Mouse (Mus musculus) cerebellum, adult 9-11 months (tissue): ENCODE data around the gene Sf3b4.
A peak's percentile ranks its signal among the peaks of the same experiment; 100 is the strongest.
"Not testable (repeated sequence)": the region's sequence is repeated elsewhere in the genome, so short reads cannot be mapped to it uniquely, and the experiment has no call there.

Source experiments
- DNase-seq: peaks from one replicate; pipeline ENCODE4 v3.0.0; 2022

Sf3b4 gene

DNA sequence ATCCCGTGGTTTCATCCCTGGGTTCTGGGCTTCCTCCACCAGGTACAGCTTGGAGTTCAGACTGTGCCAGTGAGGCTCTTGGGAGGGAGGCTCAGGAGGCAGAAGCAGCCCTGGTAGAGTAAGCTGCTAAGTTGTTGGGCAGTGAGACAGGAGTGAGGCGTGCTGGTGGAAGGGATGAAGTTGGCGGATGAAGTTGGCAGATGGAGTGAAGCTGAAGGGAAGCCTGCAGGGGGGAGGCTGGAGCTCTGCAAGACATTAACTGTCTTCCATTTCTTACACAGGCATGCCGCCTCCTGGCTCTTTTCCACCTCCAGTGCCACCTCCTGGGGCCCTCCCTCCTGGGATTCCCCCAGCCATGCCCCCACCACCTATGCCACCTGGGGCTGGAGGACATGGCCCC, 1.9 kb downstream of the Sf3b4 start:
- peak; percentile 52 for DNase-seq

DNA sequence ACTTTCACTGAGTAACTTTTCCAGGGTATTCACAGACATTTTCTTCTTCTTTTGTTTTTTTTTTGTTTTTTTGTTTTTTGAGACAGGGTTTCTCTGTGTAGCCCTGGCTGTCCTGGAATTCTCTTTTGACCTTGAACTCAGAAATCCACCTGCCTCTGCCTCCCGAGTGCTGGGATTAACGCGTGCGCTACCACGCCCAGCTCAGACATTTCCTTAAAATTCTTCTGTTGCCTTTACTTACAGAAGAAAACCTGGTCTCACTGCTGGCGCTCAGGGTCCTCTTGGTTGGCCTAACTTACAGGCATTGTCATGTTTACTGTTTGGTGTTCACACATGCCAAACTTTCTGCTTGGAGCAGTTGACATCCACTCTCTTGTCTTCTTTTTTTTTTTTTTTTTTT, 3.1 kb downstream of the Sf3b4 start:
- peak; percentile 14 for DNase-seq

DNA sequence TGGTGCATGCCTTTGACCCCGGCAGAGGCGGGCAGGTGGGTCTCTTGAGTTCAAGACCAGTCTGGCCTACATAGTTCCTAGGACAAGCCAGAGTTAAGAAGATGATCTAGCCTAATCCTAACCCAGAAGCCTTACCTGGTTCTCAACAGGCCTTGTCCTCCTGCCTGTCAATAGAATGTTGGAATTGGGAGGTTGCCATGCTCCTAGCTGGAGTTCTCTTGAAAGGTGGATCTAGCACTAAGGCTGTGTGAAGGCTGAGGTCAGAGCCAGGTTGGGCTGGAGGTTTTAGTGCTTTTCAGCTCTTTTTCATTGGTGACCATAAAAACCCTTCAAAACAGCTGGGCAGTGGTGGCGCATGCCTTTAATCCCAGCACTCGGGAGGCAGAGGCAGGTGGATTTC, 6.3 kb downstream of the Sf3b4 start:
- no peak for DNase-seq

DNA sequence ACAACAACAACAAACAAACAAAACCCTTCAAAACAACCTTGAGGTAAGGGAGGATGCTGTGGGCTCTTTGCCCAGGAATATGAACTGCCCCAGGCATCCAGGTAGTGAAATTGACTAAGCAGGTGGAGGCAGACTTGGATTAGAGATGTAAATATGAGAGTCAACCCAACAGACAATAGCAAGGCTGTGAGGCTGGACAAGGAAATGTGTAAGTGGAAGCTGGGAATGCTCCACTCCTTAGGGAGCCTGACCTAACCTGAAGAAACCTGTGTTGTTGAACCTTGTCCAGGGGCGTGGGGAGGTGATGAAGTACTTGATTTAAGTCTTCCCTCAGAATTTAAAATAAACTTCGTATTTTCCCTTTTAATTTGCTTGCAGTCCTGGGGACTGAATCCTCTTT, 6.8 kb downstream of the Sf3b4 start:
- DNase-seq = no peak

DNA sequence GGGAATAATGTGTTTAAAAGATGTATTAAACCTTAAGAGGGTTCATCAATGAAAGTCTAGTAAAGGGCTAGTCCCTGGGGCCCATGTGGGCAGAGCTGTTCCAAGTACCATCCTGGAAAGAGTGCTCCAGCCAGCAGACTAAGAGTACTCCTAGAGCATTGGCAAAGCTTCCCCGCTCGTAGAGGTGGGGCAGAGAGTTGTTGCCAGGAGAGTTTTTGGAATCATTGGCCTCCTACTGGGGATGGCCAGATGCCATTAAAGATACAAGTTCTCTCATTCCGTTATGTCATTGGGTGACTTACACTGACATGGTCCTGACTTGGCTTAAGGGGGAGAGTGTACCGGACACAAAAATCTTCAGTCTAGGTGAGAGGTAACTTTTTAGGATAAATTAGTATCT, 7.4 kb downstream of the Sf3b4 start:
- peak; percentile 70 for DNase-seq

DNA sequence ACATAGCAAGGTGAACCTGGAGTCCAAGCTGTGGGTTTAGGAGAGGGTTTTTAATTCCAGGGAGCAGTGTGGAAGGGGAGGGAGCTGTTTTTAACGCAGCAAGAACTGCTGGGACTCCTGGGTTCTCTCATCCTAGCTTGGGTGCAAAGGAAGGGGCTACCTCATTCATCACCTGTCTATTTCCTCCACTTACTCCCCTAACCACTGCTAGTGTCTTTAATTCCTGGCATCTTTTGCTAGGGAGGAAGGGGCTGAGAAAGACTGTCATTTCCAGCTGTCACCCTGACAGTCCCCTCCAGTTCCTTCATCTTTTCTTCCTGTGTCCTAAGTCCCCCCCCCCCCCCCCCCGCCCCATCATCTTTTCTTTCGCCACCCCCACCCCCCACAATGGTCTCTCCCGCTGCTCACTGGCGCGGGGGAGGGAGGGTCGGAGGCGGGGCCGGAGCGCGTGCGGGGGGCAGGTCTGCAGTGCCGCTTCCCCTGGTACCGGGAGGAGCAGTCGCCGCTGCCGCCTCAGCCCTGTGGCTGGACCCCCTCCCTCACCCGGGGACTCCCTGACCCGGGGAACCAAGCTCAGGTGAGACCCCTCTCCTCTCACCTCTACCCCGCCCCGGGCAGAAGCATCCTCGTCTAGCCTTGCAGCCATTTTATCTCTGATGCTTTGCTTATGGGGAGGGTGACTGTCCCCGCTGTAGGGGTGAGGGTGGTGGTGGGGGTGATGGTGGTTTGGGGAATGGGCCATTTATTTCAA, 8.8 kb downstream of the Sf3b4 start, which contains the start of gene Sv2a:
TSS of gene Sv2a (plus strand) at position 425 of the 751 bp plus-strand sequence.
- peak; percentile 88 for DNase-seq

DNA sequence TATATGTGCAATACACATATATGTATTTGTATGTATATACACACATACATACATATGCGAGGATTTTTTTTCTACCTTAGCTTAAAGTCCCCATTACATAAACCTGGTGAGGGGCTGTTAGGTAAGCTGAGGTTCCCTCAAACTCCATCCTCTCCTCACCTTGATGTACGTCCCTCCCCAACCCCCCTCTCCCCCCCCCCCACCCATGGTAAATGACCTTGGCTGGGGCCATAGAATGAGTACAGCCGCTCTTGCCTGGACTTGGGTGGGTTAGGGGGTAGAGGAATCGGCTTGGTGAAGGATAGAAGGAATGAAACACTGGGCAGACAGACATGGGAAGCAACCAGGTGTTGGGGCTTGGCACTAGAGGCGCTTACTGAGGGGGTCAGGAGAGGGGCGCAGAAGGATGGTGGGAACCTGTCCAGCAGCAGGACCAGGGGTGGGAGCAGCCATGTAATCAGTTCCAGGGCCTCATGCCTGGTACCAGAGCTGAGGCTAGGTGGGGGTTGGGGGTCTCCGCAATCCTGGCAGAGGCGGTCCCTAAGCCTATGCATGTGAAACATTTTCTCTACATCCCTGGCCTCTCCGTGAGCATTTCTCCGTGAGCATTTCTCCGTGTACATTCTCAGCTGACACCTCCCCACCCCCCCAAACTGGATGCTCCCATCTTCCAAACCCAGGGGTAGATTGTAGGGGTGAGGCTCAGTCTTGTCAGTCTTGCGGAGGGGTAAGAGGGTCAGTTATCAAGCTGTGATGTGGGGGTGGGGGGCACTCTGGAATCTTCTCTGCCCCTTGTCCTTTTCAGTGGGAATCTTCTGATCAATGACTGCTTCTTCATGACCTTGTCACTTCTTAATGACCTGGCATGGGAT, 9.6 kb downstream of the Sf3b4 start:
- peak; percentile 74 for DNase-seq

DNA sequence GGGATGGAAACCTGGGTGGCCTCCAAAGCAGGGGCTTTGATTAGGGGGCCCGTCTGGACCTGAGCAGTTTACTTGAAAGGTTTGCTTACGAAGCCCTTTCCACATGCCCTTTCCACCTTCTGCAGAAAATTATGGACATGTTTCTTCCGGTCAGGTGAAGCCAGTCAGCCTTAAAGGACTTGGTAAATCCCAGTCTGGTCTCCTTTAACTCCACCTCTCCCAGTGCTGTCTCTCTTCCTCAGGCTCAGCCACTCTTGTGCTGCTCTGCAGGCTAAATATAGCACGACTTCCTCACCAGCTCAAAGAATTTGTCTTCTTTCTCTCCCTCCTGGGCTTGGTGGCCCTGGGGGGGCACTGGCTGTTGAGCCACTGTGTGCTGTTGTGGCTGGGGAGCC, 10.2 kb downstream of the Sf3b4 start:
- peak; percentile 67 for DNase-seq

DNA sequence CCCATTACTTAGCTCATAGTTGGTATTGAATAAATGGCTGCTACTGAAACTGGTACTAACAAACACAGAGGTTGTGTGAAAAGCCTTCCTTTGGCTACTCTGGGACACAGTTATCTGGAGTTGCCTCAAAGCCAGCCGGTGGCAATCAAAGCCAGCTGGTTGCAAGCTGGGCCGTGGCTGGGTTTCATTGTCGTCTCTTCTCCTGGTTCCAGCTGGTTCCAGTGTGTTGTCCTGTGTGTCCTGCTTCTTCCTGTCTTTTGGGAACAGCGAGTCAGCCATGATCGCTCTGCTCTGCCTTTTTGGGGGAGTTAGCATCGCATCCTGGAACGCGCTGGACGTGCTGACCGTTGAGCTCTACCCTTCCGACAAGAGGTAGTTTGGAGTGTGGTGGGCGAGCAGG, 20.8 kb downstream of the Sf3b4 start:
- DNase-seq = no peak

DNA sequence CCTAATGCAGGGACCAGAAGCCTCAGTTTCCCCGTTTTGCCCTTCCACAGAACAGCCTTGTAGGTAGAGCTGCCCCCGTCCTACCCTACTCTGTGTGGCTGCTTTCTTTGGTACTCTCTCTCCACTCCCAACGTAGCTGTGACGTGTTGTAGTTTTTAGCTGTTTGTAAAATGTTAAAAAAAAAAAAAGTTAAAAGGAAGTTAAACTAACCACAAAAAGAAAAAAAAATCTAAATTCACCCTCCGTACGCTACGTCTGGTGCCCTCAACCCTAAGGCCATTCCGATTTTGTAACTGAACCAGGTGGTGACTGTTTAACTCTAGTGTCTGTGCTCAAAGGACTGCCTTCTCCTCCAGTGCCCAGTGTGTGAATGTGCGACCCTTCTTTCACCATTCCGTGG, 22.8 kb downstream of the Sf3b4 start:
- no peak for DNase-seq

DNA sequence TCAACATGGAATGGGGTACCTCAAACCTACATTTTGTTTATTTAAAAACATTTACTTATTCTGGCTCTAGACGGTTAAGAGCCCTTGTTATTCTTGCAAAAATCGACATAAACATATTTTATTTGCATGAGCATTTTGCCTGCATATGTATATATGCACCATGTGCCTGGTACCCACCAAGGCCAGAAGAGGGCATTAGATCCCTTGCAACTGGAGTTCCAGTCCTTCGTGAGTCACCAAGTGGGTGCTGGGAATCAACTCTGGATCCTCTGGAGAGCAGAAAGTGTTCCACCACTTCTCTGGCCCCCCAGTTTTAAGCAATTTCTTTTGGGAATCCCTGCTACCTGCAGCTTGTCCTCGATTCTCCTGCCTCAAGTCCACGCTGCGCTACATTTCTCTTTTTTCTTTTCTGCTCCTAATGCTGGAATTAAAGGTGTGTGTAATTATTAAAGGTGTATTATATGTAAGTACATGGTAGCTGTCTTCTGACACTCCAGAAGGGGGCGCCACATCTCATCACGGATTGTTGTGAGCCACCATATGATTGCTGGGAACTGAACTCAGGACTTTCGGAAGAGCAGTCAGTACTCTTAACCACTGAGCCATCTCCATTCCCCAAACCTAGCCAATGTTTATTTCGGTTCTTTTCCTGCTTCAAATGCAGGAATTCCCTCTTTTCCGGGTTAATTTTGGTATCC, 23.6 kb downstream of the Sf3b4 start:
- no peak for DNase-seq

DNA sequence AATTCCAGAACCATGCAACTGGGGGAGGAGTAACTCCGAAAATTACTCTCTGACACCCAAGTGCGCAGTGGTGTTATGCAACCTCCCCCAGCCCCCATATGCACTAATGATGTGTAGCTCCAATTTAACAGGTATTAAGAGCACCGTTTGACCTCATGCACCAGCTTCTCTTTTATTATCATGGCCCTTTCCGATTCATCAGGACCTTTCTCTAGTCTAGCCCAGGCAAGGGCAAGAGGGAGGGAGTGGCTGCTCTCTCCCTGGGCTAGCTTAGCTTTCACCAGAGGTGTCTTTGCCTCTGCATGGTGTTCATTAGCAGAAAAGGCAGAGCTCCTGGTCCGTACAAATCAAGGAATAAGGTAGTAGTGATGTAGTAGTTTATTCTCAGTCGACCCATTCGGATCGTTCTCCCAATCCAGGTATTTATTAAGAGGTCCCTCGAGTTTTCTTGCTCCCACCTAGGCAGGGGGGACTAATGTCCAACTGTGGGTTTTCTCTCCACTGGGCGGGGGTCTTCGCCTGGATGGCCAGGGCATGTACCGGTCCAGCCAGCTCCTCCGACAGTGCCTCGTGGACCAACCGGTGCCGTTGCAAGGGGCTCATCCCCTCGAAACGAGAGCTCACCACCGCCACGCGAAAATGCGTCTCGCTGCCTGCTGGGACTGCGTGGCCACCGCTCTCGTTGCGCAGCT, 24.5 kb downstream of the Sf3b4 start:
- no peak for DNase-seq

DNA sequence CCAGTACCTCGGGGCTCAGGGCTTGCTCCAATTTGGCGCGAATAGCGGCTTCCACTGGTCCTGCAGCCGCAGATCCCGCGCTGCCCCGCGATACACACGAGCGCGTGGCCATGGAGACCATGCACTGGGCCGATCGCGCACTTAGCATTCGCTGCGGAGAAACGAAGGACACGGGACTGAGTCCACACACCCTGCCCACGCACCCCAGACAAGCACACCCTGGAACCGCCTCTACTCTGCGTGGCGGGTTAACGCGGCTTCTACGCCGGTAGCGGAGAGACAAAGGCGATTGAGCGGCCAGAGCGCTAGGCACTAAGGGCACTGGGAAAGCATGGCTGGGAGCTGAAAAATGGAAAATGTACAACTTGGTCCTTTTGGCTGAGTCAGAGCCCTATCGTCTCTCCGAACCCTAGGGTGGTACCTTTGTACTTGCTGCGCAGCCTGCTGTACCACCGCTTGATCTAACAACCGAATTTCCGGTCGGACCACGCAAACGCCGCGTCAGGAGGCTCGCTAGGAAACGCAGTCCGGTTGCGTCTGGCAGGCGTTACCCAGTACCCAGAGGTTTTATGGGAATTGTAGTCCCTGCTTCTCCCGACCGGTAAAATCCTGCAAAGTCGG, 25.1 kb downstream of the Sf3b4 start:
- DNase-seq = peak; percentile 93

DNA sequence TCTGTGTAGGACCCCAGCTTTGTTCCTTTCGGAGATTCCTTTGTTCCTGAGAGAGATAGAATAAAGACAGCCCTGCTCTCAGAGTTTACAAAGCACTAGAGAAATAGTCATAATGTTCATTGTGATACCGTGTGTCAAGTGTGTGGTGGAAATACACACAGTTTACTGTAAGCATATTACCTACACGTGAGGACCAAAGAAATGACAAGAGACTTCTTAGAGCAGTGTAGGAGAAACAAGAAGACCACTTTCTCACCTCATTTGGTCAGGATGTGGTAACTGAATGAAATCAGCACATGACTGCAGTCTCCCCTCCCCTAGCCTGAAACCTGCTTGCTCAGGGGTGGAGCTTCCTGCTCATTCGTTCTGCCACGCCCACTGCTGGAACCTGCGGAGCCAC, 26.0 kb downstream of the Sf3b4 start:
- no peak for DNase-seq

DNA sequence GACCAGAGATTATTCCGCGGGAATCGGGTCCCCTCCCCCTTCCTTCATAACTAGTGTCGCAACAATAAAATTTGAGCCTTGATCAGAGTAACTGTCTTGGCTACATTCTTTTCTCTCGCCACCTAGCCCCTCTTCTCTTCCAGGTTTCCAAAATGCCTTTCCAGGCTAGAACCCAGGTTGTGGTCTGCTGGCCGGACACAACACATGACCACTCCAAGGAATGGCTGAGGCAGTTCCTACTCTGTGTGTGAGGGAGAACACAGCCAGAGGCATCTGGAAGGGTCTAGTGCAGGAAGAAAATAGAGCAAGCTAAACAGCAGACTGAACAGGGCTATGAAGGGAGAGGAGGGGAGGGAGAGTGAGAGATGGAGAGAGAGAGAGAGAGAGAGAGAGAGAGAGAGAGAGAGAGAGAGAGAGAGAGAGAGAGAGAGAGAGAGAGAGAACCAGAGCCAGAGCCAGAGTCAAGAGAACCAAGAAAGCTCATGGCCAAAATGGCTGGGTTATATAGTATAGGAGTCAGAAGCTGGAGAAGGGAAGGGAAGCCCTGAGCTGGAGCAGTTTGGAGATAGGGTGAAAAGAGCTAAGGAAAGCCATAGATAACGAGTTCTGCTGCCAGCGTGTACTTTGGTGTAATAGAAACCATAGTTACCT, 26.6 kb downstream of the Sf3b4 start:
- DNase-seq = not testable (repeated sequence)

DNA sequence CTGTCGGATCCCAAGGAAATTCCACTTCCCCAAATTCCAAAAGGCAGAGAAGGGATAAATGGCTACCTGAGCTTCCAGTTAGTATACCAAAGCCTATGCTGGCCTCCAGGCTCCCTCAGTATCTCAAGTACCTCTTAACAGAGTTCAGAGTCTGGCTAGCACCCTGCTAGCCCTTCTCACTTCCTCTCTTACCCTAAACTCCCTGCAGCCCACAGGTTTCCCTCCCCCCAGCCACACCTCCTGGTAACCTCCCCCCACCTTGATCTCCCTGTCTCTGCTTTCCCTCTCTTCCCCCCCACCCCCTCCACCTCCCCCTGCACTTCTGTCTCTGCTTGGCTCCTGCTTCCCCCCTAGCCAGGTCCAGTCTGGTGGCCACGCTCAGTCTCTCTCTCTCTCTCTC, 27.6 kb downstream of the Sf3b4 start:
- no peak for DNase-seq

DNA sequence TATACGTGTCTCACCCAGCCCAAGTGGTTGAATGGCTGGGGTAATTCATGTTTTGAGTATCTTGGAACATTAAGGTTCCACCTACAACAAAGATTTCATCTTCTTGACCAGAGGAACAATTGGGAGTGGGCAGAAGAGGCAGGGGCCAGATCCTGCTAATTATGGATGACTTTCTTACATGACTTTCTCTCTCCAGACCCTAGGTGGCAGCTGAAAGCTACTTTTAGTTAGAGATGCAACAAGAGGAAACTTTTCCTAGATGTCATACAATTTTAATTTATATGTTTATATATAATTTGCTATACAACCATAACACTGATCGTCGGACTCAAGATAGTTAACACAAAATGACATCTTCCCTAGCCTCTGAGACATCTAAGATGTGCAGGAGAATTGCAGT, 35.7 kb downstream of the Sf3b4 start:
- DNase-seq = no peak

DNA sequence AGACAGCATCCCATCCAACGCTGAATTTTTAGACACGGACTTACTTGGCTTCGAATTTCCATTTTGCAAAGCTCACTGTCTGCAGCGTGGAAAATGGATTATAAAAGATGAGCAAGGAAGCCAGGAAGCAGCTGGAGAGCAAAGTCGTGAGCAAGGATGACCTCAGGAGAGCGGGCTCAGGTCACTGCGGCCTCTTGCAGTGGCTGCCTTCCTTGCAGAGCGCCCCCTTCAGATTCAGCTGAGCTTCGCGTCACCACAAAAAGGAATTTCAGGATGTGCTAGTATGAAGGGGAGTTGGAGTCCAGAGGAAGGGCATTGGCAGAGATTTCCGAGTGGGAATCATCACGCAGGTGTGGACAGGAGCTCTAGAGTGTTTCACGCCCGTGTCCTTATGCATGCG, 37.1 kb downstream of the Sf3b4 start:
- no peak for DNase-seq

DNA sequence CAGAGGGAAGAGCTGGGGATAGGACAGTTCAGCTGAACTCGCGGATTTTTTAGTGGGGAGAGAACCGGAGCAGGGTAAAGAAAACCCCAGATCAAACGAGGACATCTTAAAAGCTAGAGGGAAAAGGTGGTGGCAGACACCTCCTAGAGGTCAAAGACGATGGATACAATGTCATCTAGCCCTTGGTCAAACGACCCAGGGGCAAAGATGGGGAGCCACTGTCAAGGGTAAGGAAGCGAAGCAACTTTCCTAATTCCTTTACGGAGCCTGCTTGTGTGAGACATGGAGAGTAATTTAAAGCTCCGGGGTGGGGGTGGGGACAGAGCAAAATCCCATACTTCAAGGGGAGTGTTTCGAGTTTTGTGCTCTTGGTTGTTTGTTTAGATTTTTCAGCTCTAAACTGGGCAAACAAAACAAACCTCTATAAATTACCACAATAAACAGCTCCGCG, 47.1 kb downstream of the Sf3b4 start:
- peak; percentile 62 for DNase-seq

DNA sequence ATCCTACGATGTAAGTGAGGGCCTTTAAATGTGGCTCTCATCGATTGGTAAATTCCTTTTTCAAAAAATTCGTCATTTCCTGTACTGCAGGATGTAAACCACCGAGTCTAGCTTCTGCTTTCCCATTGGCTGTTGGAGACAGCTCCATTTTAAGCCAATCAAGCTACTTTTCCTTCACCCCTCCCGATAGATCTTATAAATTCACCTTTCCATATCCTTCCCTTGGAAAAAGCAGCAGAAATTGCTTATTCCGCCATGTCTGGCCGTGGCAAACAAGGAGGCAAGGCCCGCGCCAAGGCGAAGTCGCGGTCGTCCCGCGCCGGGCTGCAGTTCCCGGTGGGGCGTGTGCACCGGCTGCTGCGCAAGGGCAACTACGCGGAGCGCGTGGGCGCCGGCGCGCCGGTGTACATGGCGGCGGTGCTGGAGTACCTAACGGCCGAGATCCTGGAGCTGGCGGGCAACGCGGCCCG, 47.6 kb downstream of the Sf3b4 start, which contains the start of the genes Bola1 and Hist2h2ab:
TSS of gene Bola1 (minus strand) at position 49 of the 470 bp plus-strand sequence.
TSS of gene Hist2h2ab (plus strand) at position 205 of the 470 bp plus-strand sequence.
- peak; percentile 87 for DNase-seq

DNA sequence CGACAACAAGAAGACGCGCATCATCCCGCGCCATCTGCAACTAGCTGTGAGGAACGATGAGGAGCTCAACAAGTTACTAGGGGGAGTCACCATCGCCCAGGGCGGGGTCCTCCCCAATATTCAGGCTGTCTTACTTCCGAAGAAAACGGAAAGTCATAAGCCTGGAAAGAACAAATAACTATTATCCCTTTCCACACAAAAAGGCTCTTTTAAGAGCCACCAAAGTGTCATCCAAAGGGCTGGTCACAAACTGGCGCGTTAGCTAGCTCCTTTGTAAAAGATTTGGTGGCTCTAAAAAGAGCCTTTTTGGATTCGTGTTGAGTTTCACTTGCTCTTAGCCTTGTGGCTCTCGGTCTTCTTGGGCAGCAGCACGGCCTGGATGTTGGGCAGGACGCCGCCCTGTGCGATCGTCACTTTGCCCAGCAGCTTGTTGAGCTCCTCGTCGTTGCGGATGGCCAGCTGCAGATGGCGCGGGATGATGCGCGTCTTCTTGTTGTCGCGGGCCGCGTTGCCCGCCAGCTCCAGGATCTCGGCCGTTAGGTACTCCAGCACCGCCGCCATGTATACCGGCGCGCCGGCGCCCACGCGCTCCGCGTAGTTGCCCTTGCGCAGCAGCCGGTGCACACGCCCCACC, 48.1 kb downstream of the Sf3b4 start:
- not testable (repeated sequence) for DNase-seq
